Mouse (Mus musculus) small intestine, adult 2 months (tissue): ENCODE measurements around the gene 2700049A03Rik.

Experiments used
- CTCF ChIP-seq: fragments of 200-500 bp; IDR thresholded peaks from 2 replicates; pipeline ENCODE4 v1.5.1; 2012; ENCODE audit warnings: low read depth, mild to moderate bottlenecking, control low read depth, inconsistent platforms, low read length, moderate library complexity, mixed read lengths; ENCODE audit not compliant: insufficient replicate concordance, insufficient read length; ENCODE audit errors: extremely low read depth
- POLR2A ChIP-seq: fragments of 200-500 bp; IDR thresholded peaks from 2 replicates; pipeline ENCODE4 v1.6.1; 2012; ENCODE audit warnings: low read depth, mild to moderate bottlenecking, control low read depth, inconsistent platforms, low read length, moderate library complexity

DNA sequence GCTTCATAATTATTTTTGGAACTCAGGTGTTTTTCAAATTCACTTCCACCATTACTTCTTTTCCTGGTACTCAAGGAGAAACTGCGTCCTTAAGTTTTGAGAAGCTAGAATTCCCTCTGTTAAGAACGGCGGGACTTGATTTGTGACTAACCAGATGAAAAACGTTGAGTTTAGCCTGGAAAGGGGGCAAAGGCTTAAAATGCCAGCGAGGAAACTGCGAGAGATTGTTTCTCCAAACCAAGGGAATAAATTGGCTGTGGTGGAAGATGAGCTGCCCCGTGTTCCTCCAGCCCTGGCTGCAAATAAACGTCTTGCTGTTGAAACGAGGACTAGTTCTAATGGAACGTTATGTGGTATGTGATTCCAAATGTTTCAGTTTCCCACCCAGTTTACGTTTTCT is 1.0 kb downstream of the 2700049A03Rik start:
- no peak for TF ChIP-seq CTCF
- TF ChIP-seq POLR2A = no peak
